Mouse (Mus musculus): Measurements from ENCODE around the gene Adm.

DNA sequence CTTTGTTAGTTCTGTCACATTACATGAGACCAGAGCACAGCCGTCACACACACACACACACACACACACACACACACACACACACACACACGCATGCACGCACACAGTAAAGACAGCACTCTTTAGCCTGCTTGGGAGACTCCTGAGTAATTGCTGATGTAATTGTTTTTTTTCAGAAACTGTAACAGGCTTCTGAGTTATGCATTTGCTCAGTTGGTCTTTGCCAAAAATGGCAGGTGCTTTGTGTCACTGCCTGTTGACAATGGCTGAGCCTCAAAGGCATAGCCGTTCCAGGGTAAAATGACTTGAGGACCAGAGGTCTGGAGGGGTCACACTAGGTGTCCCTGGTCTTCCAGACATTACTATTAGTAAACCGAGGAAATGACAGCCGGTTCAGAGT is 40.8 kb downstream of the Adm start:
- TF ChIP-seq CTCF (IDR thresholded peaks at IDR 0.05; ENCODE audit: borderline replicate concordance, insufficient read depth, low read length) (no peak), POLR2A (IDR thresholded peaks at IDR 0.05; ENCODE audit: low read depth, low read length) (no peak)
